Mouse (Mus musculus) hindlimb bud, embryonic 11.5 days (tissue): ENCODE measurements around the gene Gstp2.

Experiments
- DNase-seq: peaks from one replicate; pipeline ENCODE4 v3.0.0-alpha.2; 2012; ENCODE audit warnings: low read depth, low spot score; ENCODE audit errors: extremely low spot score

The Gstp2 gene

GRCm38 (mm10) chr19:4045966-4046865, at the start of gene Gstp2:
TSS of gene Gstp2 (minus strand) at chr19:4046023.
- no peak for DNase-seq

- DNase-seq: no peak
These were observed 49.0 kb upstream of the Gstp2 start for GRCm38 (mm10) chr19:4094774-4095303.

GRCm38 (mm10) chr19:4094348-4094747, 48.5 kb upstream of the Gstp2 start:
- DNase-seq: no peak

GRCm38 (mm10) chr19:4093772-4094171, 47.9 kb upstream of the Gstp2 start:
- DNase-seq: no peak

GRCm38 (mm10) chr19:4092750-4093149, 46.9 kb upstream of the Gstp2 start:
- no peak for DNase-seq

GRCm38 (mm10) chr19:4091383-4091782, 45.6 kb upstream of the Gstp2 start:
- no peak for DNase-seq

- DNase-seq: no peak
These were observed 44.6 kb upstream of the Gstp2 start for GRCm38 (mm10) chr19:4090446-4090845.

GRCm38 (mm10) chr19:4089128-4089527, 43.3 kb upstream of the Gstp2 start:
- DNase-seq: no peak

- no peak for DNase-seq
These were observed 42.3 kb upstream of the Gstp2 start for GRCm38 (mm10) chr19:4088146-4088545.

- no peak for DNase-seq
These were observed 41.3 kb upstream of the Gstp2 start for GRCm38 (mm10) chr19:4087090-4087489.

- no peak for DNase-seq
These were observed 40.3 kb upstream of the Gstp2 start for GRCm38 (mm10) chr19:4086156-4086555.

GRCm38 (mm10) chr19:4084984-4085383, 39.2 kb upstream of the Gstp2 start:
- DNase-seq: no peak

GRCm38 (mm10) chr19:4083826-4084225, 38.0 kb upstream of the Gstp2 start:
- no peak for DNase-seq

GRCm38 (mm10) chr19:4083316-4083715, 37.5 kb upstream of the Gstp2 start:
- no peak for DNase-seq

GRCm38 (mm10) chr19:4082219-4082965, 36.6 kb upstream of the Gstp2 start:
- no peak for DNase-seq

- DNase-seq: no peak
These were observed 35.6 kb upstream of the Gstp2 start, which contains the start of gene Cabp2 for GRCm38 (mm10) chr19:4081394-4081793. TSS of gene Cabp2 (plus strand) at chr19:4081578.

GRCm38 (mm10) chr19:4080511-4081009, 34.7 kb upstream of the Gstp2 start:
- DNase-seq: no peak

GRCm38 (mm10) chr19:4079594-4079993, 33.8 kb upstream of the Gstp2 start:
- no peak for DNase-seq

GRCm38 (mm10) chr19:4075531-4075930, 29.7 kb upstream of the Gstp2 start:
- no peak for DNase-seq

- no peak for DNase-seq
These were observed 27.0 kb upstream of the Gstp2 start for GRCm38 (mm10) chr19:4072706-4073424.

GRCm38 (mm10) chr19:4071406-4071805, 25.6 kb upstream of the Gstp2 start:
- DNase-seq: no peak
